Mouse (Mus musculus) cortical plate, adult 2 months (tissue): ENCODE results near the gene Il15ra.

ENCODE experiments used
- CTCF ChIP-seq: fragments of 200-500 bp; IDR thresholded peaks from 2 replicates; pipeline ENCODE4 v1.5.1; 2011; ENCODE audit warnings: mild to moderate bottlenecking, control low read depth, low read length; ENCODE audit not compliant: insufficient read depth; ENCODE audit errors: extremely low read depth
- POLR2A ChIP-seq: fragments of 200-500 bp; IDR thresholded peaks from 2 replicates; pipeline ENCODE4 v1.6.1; 2011; ENCODE audit warnings: mild to moderate bottlenecking, low read length, control low read depth; ENCODE audit not compliant: insufficient read depth; ENCODE audit errors: extremely low read depth

- TF ChIP-seq CTCF (no peak), POLR2A (no peak)
Observed at GRCm38 (mm10) chr2:11766485-11767160, 61.5 kb downstream of the Il15ra start.
